Mouse (Mus musculus): ENCODE data around the gene Plekha8. TPM values are rescaled to one million over a fixed set of nuclear protein-coding genes. Genes with fewer than 3 reads are reported as not detected.
A peak's percentile ranks its signal among the peaks of the same experiment; 100 is the strongest.

The Plekha8 gene
- polyA plus RNA-seq, 1 experiment from 2014 or later, result 2.6 TPM

GRCm38 (mm10) chr6:54587683-54588082 lies 7.2 kb upstream of the Plekha8 start:
- H3K27me3 ChIP-seq, result no peaks in the 10 kb centered on the region
- WGBS (ENCODE audit: insufficient replicate concordance), result 30% methylated on average over 4 of the region's 4 CpGs
- peaks cover 9% of the 10 kb centered on the region for H3K4me1 ChIP-seq (replicated peaks)
- ATAC-seq (ENCODE audit: insufficient read depth), result no peak
- H3K4me2 ChIP-seq, result no peak overlapping the region
- H3K9ac ChIP-seq, result no peak overlapping the region
- no peaks in the 10 kb centered on the region; the same call in 1 of the 2 replicates for H3K36me3 ChIP-seq (replicated peaks)
- H3K4me3 ChIP-seq (replicated peaks), result no peak overlapping the region
- H3K9me3 ChIP-seq (replicated peaks), result no peaks in the 10 kb centered on the region
- H3K27ac ChIP-seq (replicated peaks), result no peak overlapping the region

GRCm38 (mm10) chr6:54588212-54588611 lies 6.7 kb upstream of the Plekha8 start:
- H3K4me3 ChIP-seq (replicated peaks), result no peak overlapping the region
- H3K9me3 ChIP-seq (replicated peaks), result no peaks in the 10 kb centered on the region
- no peaks in the 10 kb centered on the region for H3K36me3 ChIP-seq (replicated peaks)
- H3K27ac ChIP-seq (replicated peaks), result no peak overlapping the region
- no peak overlapping the region for H3K9ac ChIP-seq
- 64% methylated on average over 1 of the region's 1 CpGs for WGBS (ENCODE audit: insufficient replicate concordance)
- ATAC-seq (ENCODE audit: insufficient read depth), result no peak
- H3K4me1 ChIP-seq (replicated peaks), result peaks cover 13% of the 10 kb centered on the region
- H3K27me3 ChIP-seq, result no peaks in the 10 kb centered on the region
- no peak overlapping the region for H3K4me2 ChIP-seq

GRCm38 (mm10) chr6:54590691-54591090 lies 4.2 kb upstream of the Plekha8 start:
- Histone ChIP-seq H3K27me3 (peaks cover 10% of the 10 kb centered on the region), H3K36me3 (replicated peaks) (no peaks in the 10 kb centered on the region), H3K9me3 (replicated peaks) (no peaks in the 10 kb centered on the region), H3K9ac (no peak overlapping the region), H3K4me1 (replicated peaks) (peaks cover 34% of the 10 kb centered on the region), H3K4me2 (no peak overlapping the region), H3K4me3 (replicated peaks) (no peak overlapping the region), H3K27ac (replicated peaks) (no peak overlapping the region)
- no peak for ATAC-seq (ENCODE audit: insufficient read depth)
- WGBS (ENCODE audit: insufficient replicate concordance), result 73% methylated on average over 2 of the region's 2 CpGs

GRCm38 (mm10) chr6:54591778-54592177 lies 3.1 kb upstream of the Plekha8 start:
- no peaks in the 10 kb centered on the region for H3K36me3 ChIP-seq (replicated peaks)
- ATAC-seq (ENCODE audit: insufficient read depth), result no peak
- peaks cover 41% of the 10 kb centered on the region for H3K4me1 ChIP-seq (replicated peaks)
- H3K27me3 ChIP-seq, result peaks cover 18% of the 10 kb centered on the region
- H3K9me3 ChIP-seq (replicated peaks), result no peaks in the 10 kb centered on the region
- peak overlapping the region; percentile 9; the same call in 1 of the 2 replicates for H3K4me2 ChIP-seq
- H3K4me3 ChIP-seq (replicated peaks), result no peak overlapping the region
- 50% methylated on average over 6 of the region's 6 CpGs for WGBS (ENCODE audit: insufficient replicate concordance)
- H3K9ac ChIP-seq, result no peak overlapping the region
- no peak overlapping the region for H3K27ac ChIP-seq (replicated peaks)

- peak overlapping the region; percentile 94 for H3K4me2 ChIP-seq
- 0% methylated on average over 20 of the region's 20 CpGs for WGBS (ENCODE audit: insufficient replicate concordance)
- no peaks in the 10 kb centered on the region for H3K9me3 ChIP-seq (replicated peaks)
- H3K9ac ChIP-seq, result peak overlapping the region; percentile 69
- H3K27ac ChIP-seq (replicated peaks), result 0 out of 2 replicates have a peak overlapping the region, but pooled peaks have one; percentile 14
- H3K36me3 ChIP-seq (replicated peaks), result no peaks in the 10 kb centered on the region
- peak; percentile 72 for ATAC-seq (ENCODE audit: insufficient read depth)
- H3K27me3 ChIP-seq, result peaks cover 18% of the 10 kb centered on the region
- peaks cover 41% of the 10 kb centered on the region for H3K4me1 ChIP-seq (replicated peaks)
- H3K4me3 ChIP-seq (replicated peaks), result peak overlapping the region; percentile 66
These were observed 1.9 kb upstream of the Plekha8 start for GRCm38 (mm10) chr6:54592938-54593535.

GRCm38 (mm10) chr6:54593766-54594468 lies 994 bp upstream of the Plekha8 start:
- Histone ChIP-seq H3K27me3 (peaks cover 18% of the 10 kb centered on the region), H3K9me3 (replicated peaks) (no peaks in the 10 kb centered on the region), H3K27ac (replicated peaks) (no peak overlapping the region), H3K4me3 (replicated peaks) (peak overlapping the region; percentile 78), H3K36me3 (replicated peaks) (no peaks in the 10 kb centered on the region), H3K4me1 (replicated peaks) (peaks cover 41% of the 10 kb centered on the region), H3K9ac (no peak overlapping the region), H3K4me2 (peak overlapping the region; percentile 94)
- 49% methylated on average over 8 of the region's 8 CpGs for WGBS (ENCODE audit: insufficient replicate concordance)
- no peak for ATAC-seq (ENCODE audit: insufficient read depth)

- peaks cover 41% of the 10 kb centered on the region for H3K4me1 ChIP-seq (replicated peaks)
- WGBS (ENCODE audit: insufficient replicate concordance), result under 1% methylated on average over 48 of the region's 48 CpGs
- no peak for ATAC-seq (ENCODE audit: insufficient read depth)
These were observed 493 bp downstream of the Plekha8 start for GRCm38 (mm10) chr6:54595330-54595878.

GRCm38 (mm10) chr6:54597208-54597607 lies 2.3 kb downstream of the Plekha8 start, which contains the start of gene Fkbp14:
Gene Fkbp14 (minus strand): TSS chr6:54597308.
- H3K36me3 ChIP-seq (replicated peaks), result no peaks in the 10 kb centered on the region
- no peak for ATAC-seq (ENCODE audit: insufficient read depth)
- WGBS (ENCODE audit: insufficient replicate concordance), result 72% methylated on average over 4 of the region's 4 CpGs
- H3K4me3 ChIP-seq (replicated peaks), result peak within 1 kb of the TSS; percentile 78; the same call in 1 of the 2 replicates
- no peak within 1 kb of the TSS for H3K27ac ChIP-seq (replicated peaks)
- peaks cover 39% of the 10 kb centered on the region for H3K4me1 ChIP-seq (replicated peaks)
- H3K9ac ChIP-seq, result no peak within 1 kb of the TSS
- peak within 1 kb of the TSS; percentile 94 for H3K4me2 ChIP-seq
- H3K9me3 ChIP-seq (replicated peaks), result no peaks in the 10 kb centered on the region
- H3K27me3 ChIP-seq, result peaks cover 18% of the 10 kb centered on the region

More at GRCm38 (mm10) chr6:54595330-54595878, 493 bp downstream of the Plekha8 start:
- Histone ChIP-seq H3K36me3 (replicated peaks) (no peaks in the 10 kb centered on the region), H3K4me2 (peak overlapping the region; percentile 94), H3K27ac (replicated peaks) (0 out of 2 replicates have a peak overlapping the region, but pooled peaks have one; percentile 38), H3K4me3 (replicated peaks) (peak overlapping the region; percentile 78), H3K9ac (peak overlapping the region; percentile 67), H3K27me3 (peaks cover 18% of the 10 kb centered on the region), H3K9me3 (replicated peaks) (no peaks in the 10 kb centered on the region)

- ATAC-seq (ENCODE audit: insufficient read depth), result no peak
- H3K9ac ChIP-seq, result no peak overlapping the region
- peaks cover 18% of the 10 kb centered on the region for H3K27me3 ChIP-seq
- no peaks in the 10 kb centered on the region for H3K9me3 ChIP-seq (replicated peaks)
- no peak overlapping the region for H3K27ac ChIP-seq (replicated peaks)
- no peaks in the 10 kb centered on the region for H3K36me3 ChIP-seq (replicated peaks)
- peaks cover 36% of the 10 kb centered on the region for H3K4me1 ChIP-seq (replicated peaks)
- no peak overlapping the region for H3K4me2 ChIP-seq
- WGBS (ENCODE audit: insufficient replicate concordance), result 57% methylated on average over 3 of the region's 3 CpGs
- no peak overlapping the region for H3K4me3 ChIP-seq (replicated peaks)
These were observed 2.8 kb downstream of the Plekha8 start for GRCm38 (mm10) chr6:54597711-54598110.

- Histone ChIP-seq H3K36me3 (replicated peaks) (no peaks in the 10 kb centered on the region), H3K27me3 (peaks cover 7% of the 10 kb centered on the region; the same call in 1 of the 2 replicates), H3K9ac (no peak overlapping the region), H3K9me3 (replicated peaks) (no peaks in the 10 kb centered on the region), H3K4me2 (no peak overlapping the region), H3K4me1 (replicated peaks) (peaks cover 11% of the 10 kb centered on the region), H3K27ac (replicated peaks) (0 out of 2 replicates have a peak overlapping the region, but pooled peaks have one; percentile 10), H3K4me3 (replicated peaks) (no peak overlapping the region)
- peak; percentile 54; the same call in 1 of the 2 replicates for ATAC-seq (ENCODE audit: insufficient read depth)
- WGBS (ENCODE audit: insufficient replicate concordance), result 48% methylated on average over 5 of the region's 5 CpGs
These were observed 5.9 kb downstream of the Plekha8 start for GRCm38 (mm10) chr6:54600681-54601347.

- Histone ChIP-seq H3K36me3 (replicated peaks) (no peaks in the 10 kb centered on the region), H3K27ac (replicated peaks) (no peak overlapping the region), H3K4me1 (replicated peaks) (peaks cover 5% of the 10 kb centered on the region; the same call in 1 of the 2 replicates), H3K9ac (no peak overlapping the region), H3K27me3 (no peaks in the 10 kb centered on the region), H3K9me3 (replicated peaks) (no peaks in the 10 kb centered on the region), H3K4me2 (no peak overlapping the region), H3K4me3 (replicated peaks) (no peak overlapping the region)
- ATAC-seq (ENCODE audit: insufficient read depth), result no peak
- 63% methylated on average over 2 of the region's 2 CpGs for WGBS (ENCODE audit: insufficient replicate concordance)
These were observed 8.0 kb downstream of the Plekha8 start for GRCm38 (mm10) chr6:54602891-54603290.

Data from liver, embryonic 15.5 days (tissue).